Mouse (Mus musculus) embryonic fibroblast, embryonic 13.5 days (primary cell): ENCODE results near the gene Pard3b.

ENCODE experiments used
- CTCF ChIP-seq: IDR thresholded peaks from 2 replicates; pipeline ENCODE4 v1.5.1; 2011; ENCODE audit warnings: mild to moderate bottlenecking, control low read depth, low read length, moderate library complexity, borderline replicate concordance; ENCODE audit not compliant: insufficient read depth
- POLR2A ChIP-seq: IDR thresholded peaks from 2 replicates; pipeline ENCODE4 v1.6.1; 2011; ENCODE audit warnings: low read depth, mild to moderate bottlenecking, control low read depth, low read length, moderate library complexity

GRCm38 (mm10) chr1:62019743-62020142, 381.1 kb downstream of the Pard3b start:
- TF ChIP-seq POLR2A (no peak), CTCF (no peak)
